Mouse (Mus musculus): ENCODE data around the gene 1700122O11Rik. TPM values are rescaled to one million over a fixed set of nuclear protein-coding genes. Genes with fewer than 3 reads are reported as not detected.

Gene 1700122O11Rik
- polyA plus RNA-seq, 1 experiment from 2014 or later, result not detected

GRCm38 (mm10) chr17:47990392-47991123 lies 47.5 kb downstream of the 1700122O11Rik start:
- Histone ChIP-seq H3K9me3 (replicated peaks) (no peaks in the 10 kb centered on the region), H3K4me3 (peak overlapping the region; percentile 30), H3K27me3 (ENCODE audit: low read depth, poor library complexity, severe bottlenecking) (peaks cover 30% of the 10 kb centered on the region), H3K27ac (replicated peaks) (peak overlapping the region; percentile 88), H3K4me1 (peaks cover 32% of the 10 kb centered on the region), H3K36me3 (no peaks in the 10 kb centered on the region)
- WGBS, result 51% methylated on average over 10 of the region's 10 CpGs
- DNase-seq (ENCODE audit: low spot score), result no peak

- Histone ChIP-seq H3K4me3 (peak overlapping the region; percentile 30), H3K4me1 (peaks cover 32% of the 10 kb centered on the region), H3K27me3 (ENCODE audit: low read depth, poor library complexity, severe bottlenecking) (peaks cover 30% of the 10 kb centered on the region), H3K36me3 (no peaks in the 10 kb centered on the region), H3K9me3 (replicated peaks) (no peaks in the 10 kb centered on the region), H3K27ac (replicated peaks) (peak overlapping the region; percentile 88)
- 6% methylated on average over 8 of the region's 8 CpGs for WGBS
- DNase-seq (ENCODE audit: low spot score), result peak; percentile 76
Measured at GRCm38 (mm10) chr17:47989951-47990378, 48.1 kb downstream of the 1700122O11Rik start.

GRCm38 (mm10) chr17:47988811-47989210 lies 49.3 kb downstream of the 1700122O11Rik start:
- WGBS, result 73% methylated on average over 8 of the region's 8 CpGs
- H3K4me1 ChIP-seq, result peaks cover 32% of the 10 kb centered on the region

GRCm38 (mm10) chr17:47988074-47988473 lies 50.0 kb downstream of the 1700122O11Rik start:
- Histone ChIP-seq H3K27ac (replicated peaks) (no peak overlapping the region), H3K27me3 (ENCODE audit: low read depth, poor library complexity, severe bottlenecking) (peaks cover 43% of the 10 kb centered on the region), H3K4me1 (peaks cover 34% of the 10 kb centered on the region), H3K9me3 (replicated peaks) (no peaks in the 10 kb centered on the region), H3K36me3 (no peaks in the 10 kb centered on the region), H3K4me3 (no peak overlapping the region)
- 88% methylated on average over 8 of the region's 8 CpGs for WGBS
- no peak for DNase-seq (ENCODE audit: low spot score)

More at GRCm38 (mm10) chr17:47988811-47989210, 49.3 kb downstream of the 1700122O11Rik start:
- peak; percentile 47 for DNase-seq (ENCODE audit: low spot score)
- Histone ChIP-seq H3K4me3 (no peak overlapping the region), H3K27ac (replicated peaks) (peak overlapping the region; percentile 60), H3K36me3 (no peaks in the 10 kb centered on the region), H3K9me3 (replicated peaks) (no peaks in the 10 kb centered on the region), H3K27me3 (ENCODE audit: low read depth, poor library complexity, severe bottlenecking) (peaks cover 39% of the 10 kb centered on the region)

Other genes with a start within 250 kb of the 1700122O11Rik start
- gene Mdfi, start 203.6 kb downstream of the 1700122O11Rik start, polyA plus RNA-seq (2016; fragmentation: Nextera tagmentation; extraction: Ambion mirVana), result 10.6 and 12.9 TPM in 2 replicates
- gene Foxp4, start 113.6 kb downstream of the 1700122O11Rik start, polyA plus RNA-seq (2016; fragmentation: Nextera tagmentation; extraction: Ambion mirVana), result 21.8 and 25.5 TPM in 2 replicates
- gene 1700067P10Rik, start 51.0 kb upstream of the 1700122O11Rik start, polyA plus RNA-seq (2016; fragmentation: Nextera tagmentation; extraction: Ambion mirVana), result not detected in 2 replicates
- gene 9830107B12Rik, start 108.0 kb upstream of the 1700122O11Rik start, polyA plus RNA-seq (2016; fragmentation: Nextera tagmentation; extraction: Ambion mirVana), result not detected in 2 replicates
- not detected in 2 replicates for gene A530064D06Rik, start 129.0 kb upstream of the 1700122O11Rik start, polyA plus RNA-seq (2016; fragmentation: Nextera tagmentation; extraction: Ambion mirVana)
- not detected in 2 replicates for gene Trem1, start 194.5 kb upstream of the 1700122O11Rik start, polyA plus RNA-seq (2016; fragmentation: Nextera tagmentation; extraction: Ambion mirVana)
- gene Trem3, start 209.5 kb upstream of the 1700122O11Rik start, polyA plus RNA-seq (2016; fragmentation: Nextera tagmentation; extraction: Ambion mirVana), result not detected in 2 replicates
- 0.20 and 0.32 TPM in 2 replicates for gene Treml4, start 226.0 kb upstream of the 1700122O11Rik start, polyA plus RNA-seq (2016; fragmentation: Nextera tagmentation; extraction: Ambion mirVana)

Data from midbrain, embryonic 10.5 days (tissue).